Mouse (Mus musculus) kidney, adult 9 months (tissue): ENCODE data around the gene Stk36.

Experiments used
- DNase-seq: peaks from one replicate; pipeline ENCODE4 v3.0.0; 2022

Stk36 gene

DNA sequence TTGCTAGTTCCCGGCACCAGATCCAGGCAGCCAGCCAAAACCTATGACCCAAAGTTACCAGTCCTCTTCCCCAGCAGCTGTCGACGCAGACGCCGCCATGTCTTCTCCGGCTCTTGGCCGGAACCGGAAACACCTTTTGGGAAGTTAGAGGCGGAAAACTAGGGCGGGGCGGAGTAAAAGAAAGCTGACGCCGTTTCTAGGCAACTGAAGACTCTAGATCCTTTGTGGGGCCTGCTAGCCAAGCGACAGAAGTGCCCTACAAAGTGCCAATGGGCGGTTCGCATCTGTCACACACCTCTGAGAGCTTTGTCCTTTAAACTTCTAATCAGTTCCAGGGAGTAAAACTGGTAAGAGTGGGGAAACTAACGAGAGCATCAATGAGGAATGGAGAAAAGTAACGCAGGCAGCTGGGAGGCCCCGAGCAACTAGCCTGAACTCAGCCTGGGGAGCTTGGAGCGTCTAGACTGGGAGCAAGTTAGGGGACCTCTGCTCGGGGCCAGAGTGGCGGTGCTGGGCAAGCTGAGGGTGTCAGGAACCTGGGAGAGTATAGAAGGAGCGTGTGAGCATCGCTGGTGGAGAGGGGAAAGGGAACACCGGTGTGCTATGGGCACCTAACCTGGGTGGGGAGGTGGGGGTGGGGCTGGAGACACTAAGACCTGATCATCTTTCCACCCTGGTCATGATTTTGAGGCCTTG lies at the start of gene Stk36, which contains the start of gene Rnf25:
Stk36 (plus strand) TSS at position 179 of the 696 bp plus-strand sequence.
Rnf25 (minus strand) TSS at position 131 of the 696 bp plus-strand sequence.
- DNase-seq = peak; percentile 91

DNA sequence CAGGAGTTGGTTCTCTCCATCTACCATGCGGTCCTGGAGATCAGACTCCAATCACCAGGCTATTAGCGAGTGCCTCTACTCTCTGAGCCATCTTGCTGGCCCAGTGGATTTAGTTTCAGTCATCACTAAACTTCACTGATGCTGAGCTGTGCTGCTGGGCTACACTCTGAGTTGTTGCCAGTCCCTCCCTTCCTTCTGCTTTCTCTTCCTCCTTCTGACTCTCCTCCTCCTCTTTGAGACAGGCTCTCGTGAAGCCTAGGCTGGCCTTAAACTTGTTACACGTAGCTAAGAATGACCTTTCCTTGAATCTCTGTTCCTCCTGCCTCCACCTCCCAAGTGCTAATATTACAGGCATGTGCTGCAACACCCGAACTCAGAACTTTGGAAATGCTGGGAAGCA lies 42.2 kb upstream of the Stk36 start:
- DNase-seq = no peak

DNA sequence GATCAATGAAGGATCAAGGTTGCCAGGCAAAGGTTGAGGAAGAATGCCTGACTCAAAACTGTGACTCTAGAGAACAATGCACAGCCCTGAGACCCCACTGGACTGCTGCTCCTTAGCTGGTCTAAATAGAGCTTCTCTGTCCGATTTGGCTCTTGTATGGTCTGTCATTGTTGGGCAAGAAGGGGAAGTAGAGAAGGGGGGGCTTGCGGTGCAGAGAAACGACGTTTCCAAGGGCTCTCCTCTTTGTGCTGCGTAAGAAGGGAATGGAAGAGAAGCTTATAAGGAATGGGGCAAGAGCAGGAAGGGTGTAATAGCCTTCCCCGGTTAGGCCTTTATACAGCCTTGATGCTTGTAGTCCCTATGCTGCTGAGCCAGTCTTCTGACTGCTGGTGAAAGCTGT lies 35.4 kb upstream of the Stk36 start:
- no peak for DNase-seq

DNA sequence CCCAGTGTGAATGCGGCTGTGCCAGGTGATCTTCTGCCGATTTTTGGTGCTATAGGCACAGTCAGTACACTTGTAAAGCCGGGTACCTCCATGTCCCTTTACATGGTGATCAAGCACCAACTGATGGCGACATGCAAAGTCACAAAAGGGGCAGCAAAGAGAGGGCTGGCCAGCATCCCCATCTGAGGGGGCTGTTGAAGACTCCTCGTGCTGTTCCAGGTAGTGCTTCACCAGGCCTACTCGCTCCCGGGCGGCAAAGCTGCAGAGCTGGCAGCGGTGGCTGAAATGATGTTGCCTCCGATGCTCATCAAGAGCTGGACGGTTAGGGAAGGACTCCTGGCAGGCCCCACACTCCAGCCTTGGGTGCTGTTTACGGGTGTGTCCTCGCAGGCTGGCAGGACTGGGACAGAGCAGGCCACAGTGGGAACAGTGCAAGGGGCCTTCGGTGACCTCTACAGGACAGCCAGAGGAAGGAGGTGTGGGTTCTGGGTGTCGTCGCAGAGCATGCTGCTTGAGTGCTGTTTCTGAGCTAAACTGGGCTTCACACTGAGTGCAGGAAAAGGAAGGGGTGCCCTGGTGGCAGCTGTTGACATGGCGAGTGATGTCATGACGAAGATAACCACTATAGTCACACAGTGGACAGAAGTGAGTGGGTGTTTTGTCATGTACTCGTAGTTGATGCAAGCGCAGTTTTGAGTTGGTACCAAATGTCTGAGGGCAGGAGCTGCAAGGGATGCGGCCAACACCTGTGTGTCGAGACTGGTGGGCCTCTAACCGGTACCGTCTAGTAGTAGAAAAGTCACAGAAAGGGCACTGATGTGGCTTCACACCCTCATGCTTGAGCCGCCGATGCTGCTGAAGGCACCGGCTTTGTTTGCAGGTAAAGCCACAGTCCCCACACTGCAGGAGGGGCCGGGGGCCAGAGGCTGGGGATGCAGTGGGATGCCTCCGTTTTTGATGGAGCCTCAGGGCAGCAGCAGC lies 31.2 kb upstream of the Stk36 start:
- DNase-seq = no peak

DNA sequence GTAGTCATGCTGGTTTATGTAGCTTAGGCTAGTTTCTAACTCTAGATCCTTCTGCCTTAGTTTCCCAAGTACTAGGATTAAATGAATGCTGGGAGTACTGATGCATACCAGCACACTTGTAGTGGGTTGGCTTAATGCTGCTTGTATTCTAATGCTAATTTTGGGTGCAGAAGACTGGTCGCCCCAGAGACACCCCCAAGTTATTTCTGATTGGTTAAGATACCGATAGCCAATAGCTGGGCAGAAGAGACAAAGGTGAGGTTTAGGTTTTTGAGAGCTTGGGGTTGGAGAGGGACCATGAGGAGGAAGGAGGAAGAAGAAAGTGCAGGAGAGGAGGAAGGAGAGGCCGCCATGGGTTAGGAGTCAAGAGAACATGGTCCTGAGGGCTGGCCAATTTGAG lies 18.6 kb upstream of the Stk36 start:
- no peak for DNase-seq

DNA sequence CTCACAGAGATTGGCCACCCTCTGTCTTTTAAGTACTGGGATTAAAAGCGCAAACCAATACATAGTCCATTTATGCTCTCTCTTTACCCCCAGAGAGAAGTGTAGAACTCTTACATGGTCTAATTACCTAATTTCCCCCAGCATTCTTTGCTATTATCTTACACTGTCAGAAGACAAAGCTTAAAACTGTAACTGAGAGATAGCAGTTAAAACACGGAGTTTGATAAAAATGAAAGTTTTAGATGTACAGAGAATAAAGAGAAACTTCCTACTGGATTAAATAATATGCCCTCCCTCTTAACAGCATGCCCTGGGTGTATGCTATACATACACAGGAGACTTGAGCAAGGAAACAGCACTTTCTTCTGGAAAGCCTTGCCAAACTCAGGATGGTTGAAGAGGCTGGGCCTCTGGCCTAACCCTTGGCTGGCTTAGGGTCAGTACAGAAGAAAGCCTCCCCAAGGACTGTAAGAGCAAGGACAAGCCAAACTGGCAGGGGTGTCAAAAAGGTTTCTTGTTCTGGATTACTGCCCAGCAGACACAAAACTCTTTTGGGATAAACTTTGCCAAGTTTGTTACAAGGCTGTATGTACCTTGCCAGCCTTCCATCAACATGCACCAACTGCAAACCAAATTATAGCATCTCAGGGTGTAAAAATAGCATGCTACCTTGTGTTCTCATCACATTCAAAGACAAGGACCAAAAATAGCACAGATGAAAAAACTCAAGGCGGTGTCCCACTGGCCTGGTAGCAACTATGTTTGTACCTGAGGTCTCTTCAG lies 16.4 kb upstream of the Stk36 start:
- no peak for DNase-seq

DNA sequence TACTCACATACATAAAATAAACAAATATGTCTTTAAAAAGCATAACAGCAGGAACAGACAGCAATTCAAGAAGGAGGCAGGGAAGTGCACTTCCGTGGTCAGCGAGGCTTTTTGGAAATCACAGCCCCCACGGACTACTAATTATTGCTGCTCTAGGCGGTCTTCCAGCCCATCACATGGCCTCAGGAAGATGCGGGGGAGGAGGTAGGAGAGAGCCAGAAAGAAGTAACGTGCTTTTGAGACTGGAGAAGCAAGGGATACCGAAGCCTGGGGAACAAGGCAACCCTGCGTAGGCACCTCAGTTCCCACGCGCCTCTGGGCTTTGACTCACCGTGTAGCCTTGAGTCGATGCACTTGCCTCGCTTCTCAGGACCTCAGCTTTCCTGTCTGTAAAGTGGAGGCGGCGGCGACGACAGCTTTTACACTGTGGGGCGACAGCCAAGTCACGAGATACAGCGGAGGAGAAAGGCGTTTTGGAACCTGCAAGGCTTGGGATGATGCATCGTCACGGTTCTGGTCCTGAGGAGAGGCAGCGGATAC lies 13.9 kb upstream of the Stk36 start:
- no peak for DNase-seq

DNA sequence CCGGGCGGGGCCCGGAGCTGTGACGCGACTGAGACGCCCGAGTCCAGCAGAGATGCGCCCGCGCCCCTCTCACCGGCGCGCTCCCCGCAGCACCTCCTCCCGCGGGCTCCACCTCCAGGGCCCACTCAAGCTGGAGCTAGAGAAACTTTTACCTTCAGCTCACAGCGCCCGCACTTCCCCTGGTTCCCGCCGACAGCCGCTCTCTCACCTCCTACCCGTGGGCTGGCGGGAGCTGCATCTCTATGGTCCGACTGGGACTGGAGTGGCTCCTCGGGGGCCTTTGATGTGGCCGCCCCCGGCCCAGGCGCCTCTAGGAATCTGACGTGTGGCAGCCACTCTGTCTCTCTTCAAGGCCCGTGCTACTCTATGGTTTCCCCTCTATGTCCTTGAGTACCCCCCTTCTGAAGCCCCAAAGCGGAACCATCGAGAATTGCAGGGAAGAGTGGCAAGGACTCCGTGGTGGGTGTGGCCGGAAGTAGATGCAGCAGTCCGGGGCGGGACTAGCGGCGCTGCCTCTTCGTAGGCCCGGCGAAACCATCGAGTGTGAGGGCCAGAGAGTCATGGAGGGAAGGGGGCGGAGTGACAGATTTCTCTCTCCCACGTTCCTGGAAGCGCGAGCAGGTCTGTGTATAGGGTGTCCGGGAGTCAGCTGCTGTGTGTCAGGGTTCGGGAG lies 13.3 kb upstream of the Stk36 start, which contains the start of the genes Zfp142 and Bcs1l:
Zfp142 (minus strand) TSS at position 474 of the 673 bp plus-strand sequence.
Bcs1l (plus strand) TSS at position 517 of the 673 bp plus-strand sequence.
- peak; percentile 99 for DNase-seq

DNA sequence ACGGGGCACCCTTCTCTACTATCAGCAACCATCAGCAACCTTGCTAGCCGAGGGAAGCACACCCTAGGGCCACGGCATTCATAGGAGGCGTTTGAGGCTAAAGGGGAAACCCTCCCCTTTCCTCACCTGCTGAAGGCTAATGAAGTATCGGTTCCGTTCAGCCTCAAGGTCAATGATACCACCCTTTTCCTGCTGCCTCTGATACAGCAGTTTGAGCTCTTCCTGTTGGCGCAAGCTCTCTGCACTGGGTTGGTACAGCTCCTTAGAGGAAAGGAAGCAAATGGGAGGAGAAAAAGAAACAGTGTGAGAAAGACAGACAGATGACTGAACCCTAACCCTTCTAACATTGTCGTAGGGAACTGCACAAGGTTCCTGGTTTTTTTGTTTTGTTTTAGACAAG lies 6.8 kb upstream of the Stk36 start:
- DNase-seq = no peak

DNA sequence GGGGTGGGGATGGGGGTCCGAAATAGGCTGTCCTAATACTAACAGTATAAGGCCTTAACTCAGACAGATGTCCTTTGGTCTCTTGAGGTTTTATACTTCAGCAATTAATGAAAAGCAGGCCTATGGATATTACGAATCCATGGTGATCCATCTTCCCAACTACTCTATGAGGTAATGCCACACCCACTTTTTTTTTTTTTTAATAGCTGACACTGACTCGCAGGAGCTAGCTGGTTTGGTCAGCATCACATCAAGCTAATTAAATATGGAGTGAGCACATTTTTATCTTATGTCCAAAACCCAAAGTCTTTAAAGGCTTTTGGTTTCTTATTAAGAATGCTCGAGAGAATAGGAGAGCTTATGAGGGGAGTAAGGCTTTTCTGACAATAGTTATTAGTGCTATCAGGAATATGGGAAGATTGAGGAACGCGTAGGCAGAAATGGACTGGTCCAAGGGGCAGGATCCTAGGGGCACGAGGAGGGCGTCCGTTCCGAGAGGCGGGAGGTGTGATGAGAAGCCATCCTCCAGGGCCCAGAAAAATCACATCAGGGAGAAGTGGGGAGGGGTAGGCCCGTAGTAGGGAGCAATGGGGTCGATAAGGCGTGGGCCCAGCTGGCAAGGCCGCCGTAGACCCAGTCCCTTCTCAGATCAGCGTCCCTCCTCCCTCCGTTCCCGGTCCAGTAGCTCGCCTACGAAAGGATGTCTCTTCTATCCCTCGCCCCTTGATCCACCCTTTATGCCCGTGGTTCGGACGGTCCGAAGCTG lies 561 bp upstream of the Stk36 start:
- DNase-seq = no peak

DNA sequence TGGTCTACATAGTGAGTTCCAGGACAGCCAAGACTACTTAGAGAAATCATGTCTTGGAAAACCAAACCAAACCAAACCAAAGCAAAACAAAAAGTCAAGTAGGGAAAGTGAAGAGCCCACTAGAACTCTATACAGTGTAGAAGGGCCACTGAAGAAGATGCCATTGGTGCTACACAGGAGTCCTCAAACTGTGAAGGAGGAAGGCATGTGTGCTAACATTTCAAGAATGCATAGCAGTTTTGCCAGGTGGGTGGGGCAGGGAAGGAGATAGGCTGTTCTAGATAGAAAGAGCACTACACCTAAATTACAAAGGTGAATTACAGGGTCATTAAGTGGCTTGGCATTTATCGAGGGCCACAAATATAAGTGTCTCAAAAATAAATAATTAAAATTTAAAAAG lies 22.9 kb downstream of the Stk36 start:
- DNase-seq = no peak

DNA sequence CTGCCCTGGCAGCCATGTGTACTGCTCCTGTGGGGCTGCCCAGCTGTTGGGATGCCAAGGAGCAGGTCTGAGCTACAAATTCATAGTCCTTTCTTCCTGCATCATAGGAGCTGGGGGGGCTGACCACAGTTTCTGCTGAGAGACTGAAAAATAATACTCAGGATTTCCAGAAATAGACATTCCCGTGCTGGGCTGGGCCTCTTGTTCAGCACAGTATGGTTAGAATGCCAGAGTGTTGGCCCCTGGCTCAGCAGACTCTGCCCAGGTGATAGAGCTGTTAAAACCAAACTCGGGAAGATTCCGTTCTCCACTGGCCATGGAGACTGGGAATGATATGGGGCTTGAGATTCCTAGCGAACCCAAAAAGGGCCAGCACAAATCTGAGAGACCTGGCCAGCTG lies 24.8 kb downstream of the Stk36 start:
- no peak for DNase-seq

DNA sequence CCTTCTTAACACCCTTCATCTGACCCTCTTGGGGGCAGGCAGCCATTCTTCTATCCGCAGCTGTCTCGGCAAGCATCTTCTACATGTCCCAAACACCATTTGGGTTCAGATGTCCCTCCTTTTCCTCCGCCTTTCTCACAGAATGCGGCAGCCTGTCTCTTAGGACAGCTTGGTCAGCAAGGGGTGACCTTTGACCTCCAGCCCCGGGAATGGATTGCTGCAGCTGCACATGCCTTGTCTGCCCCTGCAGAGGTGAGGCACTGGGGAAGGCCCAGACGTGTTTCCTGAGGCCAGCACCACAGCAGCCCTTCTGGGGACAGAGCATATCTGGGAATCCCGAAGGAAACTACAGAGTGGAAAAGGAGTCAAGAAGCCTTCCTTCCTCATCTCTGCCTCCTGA lies 26.8 kb downstream of the Stk36 start:
- DNase-seq = peak; percentile 17

DNA sequence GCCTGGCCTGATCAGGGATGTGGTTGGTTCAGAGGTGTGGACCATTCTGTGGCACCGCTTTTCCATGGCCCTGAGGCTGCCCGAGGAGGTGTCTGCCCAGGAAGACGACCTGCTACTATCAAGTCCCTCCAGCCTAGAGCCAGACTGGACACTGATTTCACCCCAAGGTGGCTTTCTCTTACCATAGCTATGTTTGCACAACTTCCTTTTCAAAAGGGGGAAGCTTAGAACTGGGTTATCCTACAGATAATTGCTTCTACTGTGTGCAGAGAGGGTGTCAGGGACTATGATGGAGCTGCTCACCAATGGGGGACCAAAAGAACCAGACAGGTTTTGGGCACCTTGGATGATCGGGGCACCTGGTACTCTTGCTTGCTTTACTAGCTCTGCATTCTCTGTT lies 31.5 kb downstream of the Stk36 start:
- DNase-seq = no peak

DNA sequence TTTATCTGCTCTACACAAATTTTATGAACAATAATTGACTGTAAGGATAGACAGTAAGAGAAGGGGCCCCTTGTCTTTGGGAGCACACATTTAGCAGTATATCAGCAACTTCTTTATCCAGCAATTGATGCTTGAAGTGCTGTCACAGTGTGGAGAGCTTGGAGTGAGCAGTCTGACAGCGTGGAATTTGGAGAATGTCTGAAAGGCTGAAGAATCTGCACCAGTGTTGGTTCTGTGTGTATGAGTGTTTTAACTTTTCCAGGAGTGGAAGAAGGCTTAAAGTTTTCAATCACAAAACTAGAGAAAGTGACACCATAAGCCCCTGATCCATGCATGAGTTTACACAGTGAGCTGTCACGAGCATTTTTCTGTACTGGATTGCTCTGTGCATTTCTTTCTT lies 42.3 kb downstream of the Stk36 start:
- DNase-seq = no peak

DNA sequence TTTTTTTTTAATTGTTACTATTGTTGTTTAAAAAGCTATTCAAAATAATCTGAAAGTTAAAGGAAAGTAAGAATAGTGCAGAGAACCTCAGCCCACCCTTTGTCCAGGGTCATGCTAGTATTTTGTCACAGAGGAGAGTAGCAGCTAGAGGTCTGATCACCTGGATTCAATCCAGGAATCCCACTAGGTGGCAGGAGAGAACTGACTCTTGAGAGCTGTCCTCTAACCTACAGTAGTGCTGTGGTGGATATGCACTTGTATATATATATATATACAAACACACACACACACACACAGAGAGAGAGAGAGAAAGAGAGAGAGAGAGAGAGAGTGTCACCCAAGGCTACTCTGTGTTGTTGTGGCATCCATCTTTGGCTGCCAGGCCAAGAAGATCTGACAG lies 42.7 kb downstream of the Stk36 start:
- peak; percentile 42 for DNase-seq

DNA sequence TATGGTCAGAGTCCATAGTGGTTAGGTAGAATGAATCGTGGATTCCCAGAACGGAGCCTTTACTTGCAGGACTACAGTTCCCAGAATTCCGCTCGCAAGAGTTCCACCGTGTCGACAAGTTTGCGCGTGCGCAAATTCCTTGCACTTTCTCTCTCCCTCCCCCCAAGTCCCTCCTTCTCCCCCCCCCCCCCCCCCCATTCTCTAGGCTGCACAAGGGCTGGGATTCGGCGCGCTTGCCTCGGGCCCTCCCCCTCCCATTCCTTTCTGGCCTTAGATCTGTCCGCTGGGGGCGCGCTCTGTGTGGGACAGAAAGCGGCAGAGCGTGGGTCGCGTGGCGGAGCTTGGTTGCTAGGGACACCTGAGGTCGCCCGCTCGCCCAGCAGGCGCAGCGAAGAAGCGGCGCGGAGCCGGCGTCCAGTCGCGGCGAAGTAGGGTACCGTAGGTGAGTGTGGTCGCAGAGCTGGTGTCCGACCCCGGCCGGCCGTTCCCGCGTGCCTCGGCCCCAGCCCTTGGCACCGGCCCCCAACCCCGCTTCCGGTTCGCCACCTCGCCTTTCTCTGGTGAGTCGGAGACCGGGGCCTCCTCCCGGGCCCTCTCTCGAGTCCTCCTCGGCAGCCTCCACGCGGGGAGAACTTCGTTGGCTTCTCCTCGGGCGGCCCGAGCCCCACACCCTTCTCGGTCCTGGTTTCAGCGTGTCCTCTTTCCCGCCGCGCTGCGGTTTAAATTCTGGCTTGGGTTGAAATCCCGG lies 60.4 kb downstream of the Stk36 start, which contains the start of gene Ttll4:
Ttll4 (plus strand) TSS at position 298 of the 748 bp plus-strand sequence.
- DNase-seq = peak; percentile 98

DNA sequence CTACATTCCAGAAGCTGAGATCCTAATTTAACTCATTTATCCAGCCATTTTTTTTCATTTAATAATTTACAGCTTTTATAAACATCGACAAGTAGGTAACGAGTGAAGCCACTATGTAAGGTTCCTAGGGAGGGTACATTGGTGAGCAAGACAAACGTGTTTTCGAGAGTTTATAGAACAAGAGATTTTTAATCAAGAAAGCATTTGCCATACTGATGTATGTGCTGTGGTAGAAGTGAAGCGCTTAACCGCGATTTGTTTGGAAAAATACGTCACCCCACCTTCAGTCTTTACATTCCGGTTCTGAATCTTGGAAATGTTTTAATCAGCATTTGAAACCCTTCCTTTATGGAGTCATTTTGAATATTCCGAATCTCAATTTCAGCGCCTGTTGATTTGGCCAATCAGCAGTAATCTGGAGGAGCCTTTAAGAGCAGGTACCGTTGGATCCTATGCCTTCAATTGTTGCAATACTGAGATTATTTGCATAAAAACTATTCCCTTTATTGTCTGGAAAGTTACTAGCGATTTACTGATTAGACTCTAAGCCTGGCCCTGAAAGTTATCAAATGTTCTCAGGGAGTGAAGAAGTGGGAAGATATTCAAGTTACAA lies 61.1 kb downstream of the Stk36 start:
- DNase-seq = peak; percentile 16

DNA sequence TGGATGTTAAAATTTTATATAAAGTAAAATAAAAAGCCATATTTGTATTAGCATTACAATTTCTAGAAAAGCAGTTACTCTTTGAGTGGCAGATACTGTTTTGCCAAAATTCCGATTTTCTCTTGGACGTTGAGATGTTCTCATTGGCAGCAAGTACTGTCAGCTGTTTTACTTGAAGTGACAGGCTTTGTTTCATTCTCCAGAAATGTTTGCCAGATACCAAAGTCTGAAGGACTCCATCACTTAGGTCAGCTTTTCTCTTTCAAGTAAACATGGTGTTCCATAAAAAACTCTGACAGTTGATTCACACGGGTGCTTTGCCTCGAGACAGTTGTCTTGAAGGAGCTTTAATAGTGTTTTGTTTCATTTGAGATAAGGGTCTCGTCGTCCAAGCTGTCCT lies 63.9 kb downstream of the Stk36 start:
- DNase-seq = peak; percentile 62

DNA sequence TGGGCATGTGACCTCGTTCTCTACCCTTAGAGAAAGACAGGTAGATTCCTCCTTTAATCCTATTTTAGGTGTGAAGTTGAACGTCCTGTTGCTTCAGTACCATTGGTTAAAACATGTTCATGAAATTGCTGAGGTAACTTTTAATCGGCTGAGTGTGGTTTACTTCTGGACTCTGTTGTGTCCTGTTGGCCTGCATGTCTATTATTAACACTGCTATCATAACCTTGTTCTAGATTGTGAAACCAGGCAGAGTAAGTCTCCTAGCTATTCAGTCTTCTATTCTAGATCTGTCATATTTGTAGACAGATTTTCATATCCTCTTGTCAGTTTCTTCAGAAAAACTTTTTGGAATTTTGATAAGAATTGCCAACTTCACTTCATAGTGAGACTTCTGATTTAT lies 67.1 kb downstream of the Stk36 start:
- peak; percentile 39 for DNase-seq
